Mouse (Mus musculus): ENCODE results near the gene H1fnt.

GRCm38 (mm10) chr15:98214130-98214529 is 43.0 kb downstream of the H1fnt start:
- TF ChIP-seq CTCF (IDR thresholded peaks at IDR 0.05; ENCODE audit: extremely low read depth, insufficient read depth, low read length) (no peak), POLR2A (IDR thresholded peaks at IDR 0.05; ENCODE audit: extremely low read depth, insufficient read depth, low read length) (no peak)

All from cortical plate, adult 2 months (tissue).